Mouse (Mus musculus) C2C12 (cell line): ENCODE measurements around the gene Hlcs.

Experiments used
- CEBPB ChIP-seq: IDR thresholded peaks from one replicate; pipeline ENCODE4 v1.6.1; 2011; ENCODE audit warnings: low read depth, mild to moderate bottlenecking, control low read depth, moderate library complexity
- CTCF ChIP-seq: IDR thresholded peaks from one replicate; pipeline ENCODE4 v1.5.1; 2011; ENCODE audit not compliant: control insufficient read depth, insufficient read depth, insufficient read length
- FOSL1 ChIP-seq: IDR thresholded peaks from one replicate; pipeline ENCODE4 v1.8.0; 2011; ENCODE audit warnings: mild to moderate bottlenecking, low read length; ENCODE audit not compliant: poor library complexity, insufficient read depth, severe bottlenecking
- MAX ChIP-seq: IDR thresholded peaks from one replicate; pipeline ENCODE4 v1.6.1; 2011; ENCODE audit warnings: mild to moderate bottlenecking, control low read depth
- MYOD1 ChIP-seq: IDR thresholded peaks from one replicate; pipeline ENCODE4 v1.6.1; 2011; ENCODE audit warnings: low read depth; ENCODE audit not compliant: control insufficient read depth, insufficient read length
- MYOG ChIP-seq: IDR thresholded peaks from one replicate; pipeline ENCODE4 v1.6.1; 2011; ENCODE audit not compliant: control insufficient read depth, insufficient read length; ENCODE audit errors: extremely low read depth
- USF1 ChIP-seq: IDR thresholded peaks from one replicate; pipeline ENCODE4 v1.6.1; 2011; ENCODE audit warnings: low read depth, mild to moderate bottlenecking, control low read depth, moderate library complexity

DNA sequence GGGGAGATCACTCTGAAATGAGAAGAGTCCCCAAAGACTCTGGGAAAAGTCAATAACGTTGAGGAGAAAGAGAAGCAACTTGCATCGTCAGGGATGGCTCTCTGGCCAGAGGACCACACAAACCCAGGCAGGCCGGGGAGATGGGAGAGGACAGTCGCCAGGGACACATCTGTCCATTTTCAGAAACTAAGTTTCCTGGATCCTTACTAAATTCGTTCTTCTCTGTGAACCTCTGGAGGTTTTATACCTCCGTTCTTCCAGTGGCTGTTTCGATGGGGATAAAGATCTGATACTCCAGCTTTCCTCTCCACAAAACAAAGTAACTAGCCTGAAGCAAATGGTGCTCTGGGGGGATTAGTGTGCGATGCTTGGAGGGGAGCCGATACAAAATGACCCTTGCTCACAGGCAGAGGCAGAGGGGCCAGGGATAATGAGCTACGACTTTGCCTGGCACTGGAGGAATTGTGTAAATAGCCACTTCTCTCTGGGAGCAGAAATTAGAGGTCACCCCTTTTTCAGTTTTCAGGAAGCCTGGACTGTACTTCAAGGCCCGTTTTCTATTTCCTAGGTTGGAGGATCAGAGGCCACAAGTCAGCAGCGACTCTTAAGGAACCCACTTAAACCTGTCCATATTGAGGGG is 220.7 kb downstream of the Hlcs start:
- TF ChIP-seq MYOD1, result no peak
- no peak for TF ChIP-seq CTCF
- no peak for TF ChIP-seq CEBPB
- no peak for TF ChIP-seq MYOG
- TF ChIP-seq USF1, result no peak
- TF ChIP-seq MAX, result no peak
- TF ChIP-seq FOSL1, result no peak
